Mouse (Mus musculus) small intestine, adult 2 months (tissue): ENCODE measurements around the gene Syt16. TPM values are rescaled to one million over a fixed set of nuclear protein-coding genes. Genes with fewer than 3 reads are reported as not detected.

Experiments
- H3K27ac ChIP-seq: fragments of 200-500 bp; 2 replicates; pipeline ENCODE4 v1.5.1; 2012; ENCODE audit warnings: low read depth, low read length, control low read depth, inconsistent platforms; ENCODE audit not compliant: insufficient read depth
- H3K27me3 ChIP-seq: fragments of 200-500 bp; 2 replicates; pipeline ENCODE4 v1.6.1; 2012; ENCODE audit warnings: mild to moderate bottlenecking, moderate library complexity, low read length, inconsistent platforms; ENCODE audit not compliant: control insufficient read depth, insufficient read depth
- H3K36me3 ChIP-seq: fragments of 200-500 bp; 2 replicates; pipeline ENCODE4 v1.6.1; 2012; ENCODE audit warnings: mild to moderate bottlenecking, low read length, control low read depth, inconsistent platforms; ENCODE audit not compliant: control insufficient read depth, insufficient read depth
- H3K4me1 ChIP-seq: fragments of 200-500 bp; 2 replicates; pipeline ENCODE4 v1.6.1; 2012; ENCODE audit warnings: low read length, inconsistent platforms, mixed read lengths; ENCODE audit not compliant: control insufficient read depth, insufficient read depth, insufficient read length
- H3K4me3 ChIP-seq: fragments of 200-500 bp; 2 replicates; pipeline ENCODE4 v1.5.1; 2012; ENCODE audit warnings: low read depth, mild to moderate bottlenecking, control low read depth, inconsistent platforms, low read length, moderate library complexity
- CTCF ChIP-seq: fragments of 200-500 bp; IDR thresholded peaks from 2 replicates; pipeline ENCODE4 v1.5.1; 2012; ENCODE audit warnings: low read depth, mild to moderate bottlenecking, control low read depth, inconsistent platforms, low read length, moderate library complexity, mixed read lengths; ENCODE audit not compliant: insufficient replicate concordance, insufficient read length; ENCODE audit errors: extremely low read depth
- POLR2A ChIP-seq: fragments of 200-500 bp; IDR thresholded peaks from 2 replicates; pipeline ENCODE4 v1.6.1; 2012; ENCODE audit warnings: low read depth, mild to moderate bottlenecking, control low read depth, inconsistent platforms, low read length, moderate library complexity
- WGBS: fragments of 180-500 bp; shearing (Covaris S2); methylation state at CpG from one replicate; pipeline ENCODE4 v1.1.7; 2018; 5-methylcytosine and 5-hydroxymethylcytosine counted together
- polyA plus RNA-seq: library from polyadenylated mRNA; depleted of rRNA; stranded (reverse); fragments of >200 nt; gene quantifications from 2 replicates; pipeline ENCODE4 v1.2.3, GENCODE M21; 2012

The Syt16 gene
- polyA plus RNA-seq, 1 experiment, result not detected

- no peaks in the 10 kb centered on the region for H3K36me3 ChIP-seq
- no peak overlapping the region for H3K27ac ChIP-seq
- no peaks in the 10 kb centered on the region for H3K27me3 ChIP-seq
- TF ChIP-seq CTCF (peak; percentile 61; the same call in 1 of the 2 replicates), POLR2A (no peak)
- no peaks in the 10 kb centered on the region for H3K4me1 ChIP-seq
- H3K4me3 ChIP-seq, result no peak overlapping the region
- 47% methylated on average over 12 of the region's 12 CpGs for WGBS
Measured at GRCm38 (mm10) chr12:74055336-74055931, 58.0 kb downstream of the Syt16 start.

- Histone ChIP-seq H3K4me3 (no peak overlapping the region), H3K27ac (no peak overlapping the region), H3K36me3 (no peaks in the 10 kb centered on the region), H3K4me1 (no peaks in the 10 kb centered on the region), H3K27me3 (no peaks in the 10 kb centered on the region)
- 31% methylated on average over 2 of the region's 2 CpGs for WGBS
- TF ChIP-seq POLR2A (no peak), CTCF (no peak)
Measured at GRCm38 (mm10) chr12:74056162-74056561, 58.7 kb downstream of the Syt16 start.

GRCm38 (mm10) chr12:74062547-74062946 is 65.1 kb downstream of the Syt16 start:
- no peak overlapping the region for H3K4me3 ChIP-seq
- WGBS, result 92% methylated on average over 1 of the region's 1 CpGs
- no peak overlapping the region for H3K27ac ChIP-seq
- H3K4me1 ChIP-seq, result no peaks in the 10 kb centered on the region
- H3K36me3 ChIP-seq, result no peaks in the 10 kb centered on the region
- no peaks in the 10 kb centered on the region for H3K27me3 ChIP-seq
- TF ChIP-seq POLR2A (no peak), CTCF (no peak)

GRCm38 (mm10) chr12:74068912-74069311 is 71.5 kb downstream of the Syt16 start:
- H3K4me1 ChIP-seq, result no peaks in the 10 kb centered on the region
- no peaks in the 10 kb centered on the region for H3K27me3 ChIP-seq
- whole genome bisulfite sequencing, result 85% methylated on average over 1 of the region's 1 CpGs
- H3K27ac ChIP-seq, result no peak overlapping the region
- no peaks in the 10 kb centered on the region for H3K36me3 ChIP-seq
- H3K4me3 ChIP-seq, result no peak overlapping the region
- TF ChIP-seq CTCF (no peak), POLR2A (no peak)

- no peaks in the 10 kb centered on the region for H3K27me3 ChIP-seq
- 41% methylated on average over 3 of the region's 3 CpGs for WGBS
- no peaks in the 10 kb centered on the region for H3K36me3 ChIP-seq
- no peak for TF ChIP-seq CTCF
- TF ChIP-seq POLR2A, result no peak
- no peak overlapping the region for H3K4me3 ChIP-seq
- H3K27ac ChIP-seq, result no peak overlapping the region
- H3K4me1 ChIP-seq, result no peaks in the 10 kb centered on the region
Measured at GRCm38 (mm10) chr12:74075590-74075989, 78.1 kb downstream of the Syt16 start.

GRCm38 (mm10) chr12:74076091-74076490 is 78.6 kb downstream of the Syt16 start:
- no peaks in the 10 kb centered on the region for H3K36me3 ChIP-seq
- TF ChIP-seq CTCF (no peak), POLR2A (no peak)
- no peaks in the 10 kb centered on the region for H3K27me3 ChIP-seq
- H3K27ac ChIP-seq, result no peak overlapping the region
- 61% methylated on average over 4 of the region's 4 CpGs for WGBS
- no peak overlapping the region for H3K4me3 ChIP-seq
- H3K4me1 ChIP-seq, result no peaks in the 10 kb centered on the region

- Histone ChIP-seq H3K4me1 (no peaks in the 10 kb centered on the region), H3K27ac (no peak overlapping the region), H3K27me3 (no peaks in the 10 kb centered on the region), H3K36me3 (no peaks in the 10 kb centered on the region), H3K4me3 (no peak overlapping the region)
- TF ChIP-seq POLR2A, result no peak
- TF ChIP-seq CTCF, result no peak
- WGBS, result 87% methylated on average over 3 of the region's 3 CpGs
Measured at GRCm38 (mm10) chr12:74081122-74081521, 83.7 kb downstream of the Syt16 start.
